Mouse (Mus musculus): ENCODE data around the gene Xirp2.
A peak's percentile ranks its signal among the peaks of the same experiment; 100 is the strongest.
"Not testable (repeated sequence)": the region's sequence is repeated elsewhere in the genome, so short reads cannot be mapped to it uniquely, and the experiment has no call there.

Gene Xirp2

DNA sequence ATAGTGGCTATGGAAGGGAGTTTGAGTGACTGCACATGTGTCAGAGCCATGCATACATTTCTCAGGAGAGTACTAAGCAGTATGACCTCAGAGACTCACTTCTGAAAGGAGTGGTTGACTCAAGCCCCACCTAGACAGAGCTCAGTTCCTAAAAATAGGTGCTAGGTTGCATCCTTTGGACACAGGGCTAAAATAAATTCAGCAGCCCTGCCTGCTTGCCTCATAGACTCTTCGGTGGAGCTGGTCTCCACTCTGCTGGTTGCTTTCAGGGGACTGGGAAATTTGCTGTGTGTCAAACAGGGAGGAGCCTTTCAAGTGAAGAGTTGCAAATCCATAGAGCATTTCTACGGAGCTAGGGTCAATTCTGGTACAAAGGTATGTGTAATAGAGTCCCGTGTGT, at the start of gene Xirp2:
Gene Xirp2 (plus strand): TSS at position 223 of the 400 bp plus-strand sequence.
- DNase-seq: no peak

DNA sequence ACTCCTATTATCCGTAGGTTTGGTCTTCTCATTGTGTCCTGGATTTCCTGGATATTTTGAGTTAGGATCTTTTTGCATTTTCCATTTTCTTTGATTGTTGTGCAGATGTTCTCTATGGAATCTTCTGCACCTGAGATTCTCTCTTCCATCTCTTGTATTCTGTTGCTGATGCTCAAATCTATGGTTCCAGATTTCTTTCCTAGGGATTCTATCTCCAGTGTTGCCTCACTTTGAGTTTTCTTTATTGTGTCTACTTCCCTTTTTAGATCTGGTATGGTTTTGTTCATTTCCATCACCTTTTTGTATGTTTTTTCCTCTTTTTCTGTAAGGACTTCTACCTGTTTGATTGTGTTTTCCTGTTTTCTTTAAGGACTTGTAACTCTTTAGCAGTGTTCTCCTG, 32.4 kb upstream of the Xirp2 start, which contains the start of gene Gm21830:
Gene Gm21830 (plus strand): TSS at position 301 of the 400 bp plus-strand sequence.
- not testable (repeated sequence) for DNase-seq

DNA sequence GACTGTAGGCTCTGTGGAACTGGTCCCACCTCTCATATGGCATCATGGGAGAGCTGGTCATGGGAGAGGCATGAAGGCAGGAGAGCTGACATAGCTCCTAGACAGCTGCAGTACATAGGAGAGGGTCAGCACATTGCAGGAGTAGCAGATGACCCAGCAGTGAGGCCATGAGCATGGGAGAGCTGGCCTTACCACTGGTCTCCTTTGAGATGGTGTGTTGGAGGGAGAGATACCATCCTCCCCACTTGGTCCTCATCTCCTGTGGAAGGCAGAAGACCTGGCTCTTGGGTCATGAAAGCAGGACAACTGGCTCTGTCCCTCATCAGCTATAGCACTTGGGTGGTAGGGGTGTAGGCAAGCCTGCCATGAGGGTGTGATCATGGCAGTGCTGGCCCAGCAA, 24.9 kb upstream of the Xirp2 start:
- no peak for DNase-seq

DNA sequence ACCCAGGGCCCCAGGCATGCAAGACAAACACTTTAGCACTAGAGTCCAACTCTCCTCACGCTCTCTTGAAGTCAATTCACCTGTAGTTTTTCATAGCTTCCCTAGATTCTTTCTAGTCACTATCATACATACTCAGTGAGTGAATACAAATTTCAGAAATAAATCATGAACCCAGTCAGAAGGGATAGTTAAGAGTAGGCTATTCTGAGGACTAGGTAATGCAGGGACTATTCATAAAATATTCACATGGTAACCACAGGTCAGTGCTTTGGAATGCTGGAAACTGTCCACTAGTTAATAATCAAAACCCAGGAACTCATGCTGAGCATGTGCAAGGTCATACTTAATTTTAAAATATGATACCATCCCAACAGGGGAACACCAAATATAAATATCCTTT, 23.0 kb upstream of the Xirp2 start:
- DNase-seq: no peak

DNA sequence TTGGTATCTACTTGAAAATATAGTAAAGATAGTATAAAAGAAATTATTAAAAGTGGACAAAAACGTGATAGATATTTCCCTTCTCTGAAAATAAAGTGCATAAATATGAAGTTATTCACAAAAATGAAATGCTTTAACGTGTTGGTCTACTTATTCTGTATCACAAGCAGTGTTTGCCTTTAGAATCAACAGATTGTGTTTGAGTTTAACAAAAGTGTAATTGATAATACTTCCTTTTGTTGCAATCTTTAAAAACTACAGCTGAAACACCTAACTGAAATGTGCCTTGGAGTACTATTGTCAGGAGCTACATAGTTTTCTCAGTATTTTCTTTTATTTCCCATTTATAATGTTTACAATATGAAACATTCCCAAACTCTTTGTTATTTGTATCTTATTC, 12.7 kb upstream of the Xirp2 start, which contains the start of gene Gm26727:
Gene Gm26727 (minus strand): TSS at position 101 of the 400 bp plus-strand sequence.
- DNase-seq: no peak

DNA sequence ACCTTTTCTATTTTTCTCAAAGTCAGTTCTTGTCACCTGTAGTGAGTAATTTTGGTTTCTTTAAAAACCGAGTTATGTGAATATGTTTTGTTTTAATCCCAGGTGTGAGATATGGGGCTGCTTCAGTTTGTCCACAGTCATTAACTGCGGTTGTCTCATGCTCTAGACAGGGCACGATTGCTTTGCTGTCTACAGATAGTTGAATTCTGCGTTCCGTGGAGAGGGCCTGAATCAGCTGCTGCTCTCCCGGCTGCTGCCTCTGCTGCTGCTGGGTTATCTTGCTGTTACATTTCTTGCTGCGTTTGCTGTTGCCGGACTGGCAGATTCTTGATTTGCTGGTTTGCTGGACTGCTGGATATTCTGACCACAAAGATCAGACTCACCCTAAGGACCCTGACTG, 7.5 kb upstream of the Xirp2 start:
- DNase-seq: no peak

DNA sequence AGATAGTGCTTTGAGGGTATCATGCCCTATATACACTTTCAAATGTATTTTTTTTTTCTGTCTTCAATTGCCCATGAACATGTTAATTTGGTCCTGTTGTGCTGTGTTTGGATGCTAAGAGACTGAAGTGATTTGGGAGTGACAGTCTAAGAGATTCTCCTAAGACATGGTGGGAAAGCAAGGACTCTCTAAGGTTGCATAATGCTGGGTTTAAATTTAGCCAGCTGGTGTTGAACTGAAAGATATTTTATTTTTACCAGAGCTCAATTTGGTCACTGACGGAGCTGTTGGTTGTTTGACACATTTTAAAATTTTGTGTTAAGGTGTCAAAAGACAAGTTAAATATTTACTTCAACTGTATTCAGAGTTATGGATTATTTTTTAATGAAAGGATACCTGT, 970 bp downstream of the Xirp2 start:
- no peak for DNase-seq

DNA sequence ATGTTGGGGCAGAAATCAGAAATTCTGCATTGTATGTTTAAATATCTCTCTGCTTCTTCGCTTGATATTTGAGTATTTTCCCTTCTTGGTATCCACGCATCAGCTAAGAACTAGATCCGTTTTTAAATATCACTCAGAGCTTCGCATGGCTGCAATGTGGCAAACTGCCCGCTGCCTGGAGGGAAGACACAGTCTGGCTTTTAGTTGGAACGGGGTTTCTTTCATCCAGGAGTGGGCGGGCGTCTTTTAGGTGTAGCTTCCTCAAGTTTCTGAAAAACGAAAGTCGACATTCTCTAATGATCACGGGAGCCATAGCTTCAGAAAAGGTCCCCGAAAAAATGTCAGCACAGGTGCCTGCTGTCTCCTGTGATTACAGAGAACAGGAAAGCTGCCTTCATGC, 1.4 kb downstream of the Xirp2 start:
- peak; percentile 17 to 26 for DNase-seq

DNA sequence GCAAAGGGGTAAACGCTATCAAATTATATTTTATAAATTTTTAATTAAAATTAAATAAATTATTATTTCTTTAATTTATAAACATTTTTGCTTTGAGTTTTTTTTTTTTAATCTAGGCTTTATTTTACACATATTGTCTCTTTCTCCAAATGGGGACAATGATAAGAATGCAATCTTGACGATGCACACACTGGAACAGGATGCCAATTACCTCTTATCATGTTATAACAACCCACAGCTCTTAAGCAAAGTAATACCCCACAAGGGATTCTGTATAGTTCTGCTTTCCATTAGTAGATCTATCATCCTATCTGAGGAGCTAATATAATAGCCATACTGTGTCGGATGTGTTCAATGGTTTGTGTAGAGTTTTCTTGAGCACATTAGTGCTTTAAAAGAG, 15.1 kb downstream of the Xirp2 start:
- DNase-seq: no peak

DNA sequence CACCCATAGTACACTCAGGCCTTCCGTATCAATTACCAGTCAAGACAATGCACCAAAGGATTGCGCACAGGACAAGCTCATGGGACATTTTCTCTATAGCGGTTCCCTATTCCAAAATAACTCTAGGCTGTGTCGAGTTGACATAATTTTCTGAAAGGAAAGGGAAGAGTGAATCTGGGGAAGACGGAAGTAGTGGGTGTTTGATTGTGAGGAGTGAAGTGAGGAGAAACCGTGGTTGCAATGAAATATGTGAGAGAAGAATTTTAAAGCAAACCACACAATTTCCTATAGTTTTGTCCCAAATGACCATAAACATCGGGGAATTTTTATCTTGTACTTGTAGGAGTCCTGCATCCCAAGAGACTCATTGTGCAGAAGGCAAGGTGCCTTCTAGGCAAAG, 21.2 kb downstream of the Xirp2 start:
- DNase-seq: no peak

DNA sequence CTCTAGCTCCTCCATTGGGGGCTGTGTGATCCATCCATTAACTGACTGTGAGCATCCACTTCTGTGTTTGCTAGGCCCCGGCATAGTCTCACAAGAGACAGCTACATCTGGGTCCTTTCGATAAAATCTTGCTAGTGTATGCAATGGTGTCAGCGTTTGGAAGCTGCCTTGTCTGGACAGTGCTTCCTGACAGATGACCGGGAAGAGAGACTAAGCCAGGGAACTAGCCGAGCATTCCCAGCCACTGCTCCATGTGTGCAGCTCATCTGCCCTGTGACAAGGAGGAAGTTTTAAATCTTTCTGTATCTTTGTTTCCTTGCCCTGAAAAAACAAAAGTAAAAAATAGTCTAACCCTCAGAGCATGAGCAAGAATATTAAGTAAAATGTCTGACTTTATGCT, 24.2 kb downstream of the Xirp2 start:
- DNase-seq: not testable (repeated sequence)

DNA sequence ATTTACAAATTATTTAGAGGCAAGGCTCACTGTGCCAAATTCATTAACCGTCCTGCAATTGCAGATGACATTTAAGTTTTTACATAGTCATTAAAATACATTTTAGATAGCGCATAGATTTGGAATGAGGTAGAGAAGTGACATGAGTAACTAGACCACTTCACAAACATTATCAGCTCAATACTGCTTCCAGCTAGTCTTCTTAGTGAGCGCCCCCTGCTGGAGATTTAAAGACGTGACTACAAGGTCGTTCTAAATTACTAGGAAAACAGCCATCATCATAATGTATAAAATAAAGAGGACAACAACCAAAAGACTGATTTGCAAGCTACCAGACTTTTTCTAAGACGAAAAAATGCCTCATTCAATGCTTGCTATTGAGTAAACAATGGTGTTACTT, 32.0 kb downstream of the Xirp2 start:
- peak; percentile 19 to 40 for DNase-seq

DNA sequence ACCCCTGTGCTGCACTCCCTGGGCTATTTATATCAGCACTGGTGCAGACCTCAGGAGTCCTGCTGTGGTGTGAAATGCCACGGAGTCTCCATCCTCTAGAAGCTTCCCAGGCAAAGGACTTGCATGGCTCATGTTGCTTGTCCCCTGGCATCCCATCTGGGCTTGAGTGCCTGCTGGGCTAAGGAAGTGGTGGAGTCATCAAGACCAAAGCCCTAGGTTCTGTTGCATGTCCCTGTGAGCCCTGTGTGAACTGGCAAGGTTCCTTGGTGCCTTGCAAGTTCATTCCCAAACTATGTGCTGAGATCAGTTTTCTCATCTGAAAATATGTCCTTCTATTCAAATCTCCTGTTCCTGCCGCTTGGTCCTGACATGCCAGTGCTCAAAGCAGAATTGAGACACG, 35.2 kb downstream of the Xirp2 start:
- DNase-seq: no peak

DNA sequence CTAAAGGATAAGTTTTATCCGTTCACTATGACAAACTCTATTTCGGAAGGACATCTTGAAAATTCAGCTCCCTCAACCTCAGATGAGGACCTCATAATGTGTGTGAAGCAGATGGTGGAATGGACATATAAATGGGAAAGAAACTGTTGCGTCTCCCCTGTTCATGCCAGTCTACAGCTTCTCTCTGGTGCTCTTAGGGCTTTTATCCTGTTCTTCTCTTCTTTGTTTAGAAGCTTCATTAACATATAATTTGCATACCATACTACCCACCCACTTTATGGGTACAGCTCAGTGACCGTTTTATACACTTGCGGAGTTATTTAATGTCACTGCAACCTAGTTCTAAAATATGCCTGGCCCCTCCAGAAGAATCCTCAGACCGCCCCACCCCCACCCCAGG, 40.9 kb downstream of the Xirp2 start:
- no peak for DNase-seq

DNA sequence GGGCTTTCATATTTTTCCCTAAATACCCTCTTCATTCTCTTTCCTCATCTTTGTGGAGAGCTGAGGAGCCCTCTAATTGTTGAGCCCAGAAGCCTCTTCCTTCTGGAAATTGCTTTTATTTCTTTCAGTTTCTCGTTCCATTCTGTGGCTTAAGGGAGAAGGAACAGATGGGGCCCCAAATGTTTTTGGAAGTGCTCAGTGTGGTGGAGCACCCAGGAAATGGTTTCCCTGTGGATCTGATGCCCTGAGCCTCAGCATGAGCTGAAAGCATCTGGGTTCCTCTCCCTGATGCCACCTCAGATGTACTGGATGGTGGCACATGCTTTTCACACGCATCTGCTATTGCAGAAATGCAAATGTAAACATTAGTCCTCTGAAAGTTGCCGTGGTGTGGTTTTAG, 41.4 kb downstream of the Xirp2 start:
- no peak for DNase-seq

DNA sequence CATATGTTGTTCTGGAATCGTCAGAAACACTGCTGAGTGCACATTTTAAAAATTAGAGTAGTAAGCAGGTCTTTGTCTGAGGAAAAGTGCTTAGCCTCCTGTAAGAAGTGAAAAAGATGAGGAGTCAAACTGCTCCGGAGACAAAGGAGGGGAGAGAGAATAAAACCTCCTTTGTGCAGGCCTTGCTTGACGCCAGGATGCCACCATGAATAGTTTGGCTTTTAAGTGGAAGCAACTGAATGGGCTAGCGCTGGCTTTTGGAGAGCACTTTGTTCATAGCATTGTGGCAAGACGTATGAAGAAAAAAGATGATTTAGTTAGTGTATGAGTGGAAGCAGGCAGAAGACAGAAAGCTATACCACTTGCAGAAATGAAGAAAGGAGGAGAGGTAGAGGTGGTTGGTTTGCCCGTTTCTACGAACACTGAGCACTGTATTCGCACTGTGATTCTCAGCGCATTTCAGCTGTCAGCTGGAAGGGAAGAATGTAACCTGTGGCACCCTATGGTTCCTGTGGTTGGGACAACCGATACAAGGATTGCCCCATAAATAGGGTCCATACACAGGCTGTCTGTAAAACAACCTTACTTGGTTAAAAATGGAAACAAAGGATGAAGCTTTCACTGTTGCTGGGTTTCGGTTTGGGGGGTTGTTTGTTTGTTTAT, 42.8 kb downstream of the Xirp2 start:
- DNase-seq: no peak

DNA sequence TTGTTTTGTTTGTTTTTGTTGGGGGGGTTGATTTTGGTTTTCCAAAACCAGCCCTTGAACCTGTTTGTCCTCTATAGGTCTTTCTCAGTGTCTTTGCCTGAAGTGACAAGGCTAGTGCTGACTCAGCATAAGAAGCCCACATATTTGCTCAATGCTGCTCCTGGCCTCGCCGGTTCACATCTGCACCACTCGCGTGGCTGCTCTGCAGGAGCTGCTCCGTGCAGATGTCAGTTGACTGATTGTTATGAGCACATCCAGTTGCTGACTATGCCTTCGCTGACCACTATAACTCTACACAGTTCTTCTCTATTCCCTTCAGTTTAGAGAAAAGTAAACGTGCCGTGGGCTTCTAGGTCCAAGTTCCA, 43.3 kb downstream of the Xirp2 start:
- no peak for DNase-seq

DNA sequence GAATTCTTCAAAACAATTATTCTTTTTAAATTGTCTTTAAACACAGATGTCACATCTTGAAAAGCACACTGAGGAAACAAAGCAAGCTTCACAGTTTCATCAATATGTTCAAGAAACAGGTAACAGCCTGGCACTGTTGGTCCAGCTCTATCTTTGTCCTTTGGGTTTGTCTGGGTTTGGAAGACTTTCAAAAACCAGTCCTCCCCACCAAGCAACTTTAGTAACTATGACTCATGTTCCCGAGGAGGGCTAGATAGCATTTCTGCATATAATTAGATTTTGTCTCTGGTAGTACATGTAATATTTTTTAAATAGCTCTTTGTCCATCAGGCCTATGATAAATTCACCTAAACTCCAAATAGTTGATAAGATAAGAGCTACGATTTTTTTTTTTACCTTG, 59.7 kb downstream of the Xirp2 start:
- no peak for DNase-seq

DNA sequence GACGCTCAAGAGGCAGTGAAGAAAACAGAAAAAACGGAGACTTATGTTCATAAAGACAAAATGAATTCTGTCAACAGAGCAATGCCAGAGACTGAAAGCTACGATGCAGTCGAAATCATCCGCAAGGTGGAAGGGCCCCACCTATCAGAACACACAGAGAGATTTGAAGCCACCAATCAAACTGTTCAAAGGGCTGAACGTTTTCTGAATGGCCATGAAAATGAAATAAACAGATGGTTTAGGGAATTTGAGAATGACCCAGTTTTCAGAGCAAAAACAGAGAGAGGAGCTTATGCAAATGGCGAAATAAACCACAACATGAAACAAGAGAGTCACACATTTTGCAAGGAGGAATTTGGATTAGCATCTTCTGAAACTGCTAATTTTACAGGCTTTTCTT, 70.6 kb downstream of the Xirp2 start:
- no peak for DNase-seq

DNA sequence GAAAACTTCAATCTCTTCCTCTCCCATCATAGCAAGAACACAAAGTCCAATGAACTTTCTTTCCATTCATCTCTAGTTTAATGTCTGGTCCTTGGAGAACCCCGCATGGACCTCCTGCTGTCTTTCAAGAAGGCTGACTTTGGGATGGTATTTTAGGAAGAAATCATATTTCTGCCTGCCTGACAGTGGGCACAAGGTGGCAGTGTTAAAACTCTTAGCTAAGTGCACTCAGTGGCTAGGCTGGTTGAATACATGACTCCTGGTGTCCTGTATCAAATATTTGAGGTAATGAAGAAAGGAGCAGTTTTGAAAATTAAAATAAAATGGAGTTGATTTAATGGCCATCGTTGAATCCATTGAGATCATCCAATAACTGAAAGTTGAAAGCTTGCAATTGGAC, 89.5 kb downstream of the Xirp2 start:
- no peak for DNase-seq

DNA sequence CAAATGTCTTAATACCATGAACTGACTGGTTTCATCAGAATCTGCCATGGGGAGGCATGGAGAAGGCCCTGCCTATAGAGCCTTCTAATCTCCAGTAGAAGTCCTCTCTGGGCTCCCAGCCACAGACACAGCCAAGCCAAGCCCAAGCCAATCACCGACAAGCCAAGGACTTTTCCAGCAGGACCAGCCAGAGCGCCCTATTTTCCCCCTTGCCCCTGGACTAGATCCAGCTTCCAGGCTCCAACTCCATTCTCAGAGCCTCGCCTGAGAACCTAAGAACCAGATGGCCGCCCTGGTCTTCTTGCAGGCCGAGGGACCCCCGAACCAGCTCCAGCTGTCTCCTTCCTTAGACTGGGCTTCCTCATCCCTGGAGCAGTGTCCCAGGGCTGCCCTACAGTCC, 93.6 kb downstream of the Xirp2 start:
- DNase-seq: no peak

DNA sequence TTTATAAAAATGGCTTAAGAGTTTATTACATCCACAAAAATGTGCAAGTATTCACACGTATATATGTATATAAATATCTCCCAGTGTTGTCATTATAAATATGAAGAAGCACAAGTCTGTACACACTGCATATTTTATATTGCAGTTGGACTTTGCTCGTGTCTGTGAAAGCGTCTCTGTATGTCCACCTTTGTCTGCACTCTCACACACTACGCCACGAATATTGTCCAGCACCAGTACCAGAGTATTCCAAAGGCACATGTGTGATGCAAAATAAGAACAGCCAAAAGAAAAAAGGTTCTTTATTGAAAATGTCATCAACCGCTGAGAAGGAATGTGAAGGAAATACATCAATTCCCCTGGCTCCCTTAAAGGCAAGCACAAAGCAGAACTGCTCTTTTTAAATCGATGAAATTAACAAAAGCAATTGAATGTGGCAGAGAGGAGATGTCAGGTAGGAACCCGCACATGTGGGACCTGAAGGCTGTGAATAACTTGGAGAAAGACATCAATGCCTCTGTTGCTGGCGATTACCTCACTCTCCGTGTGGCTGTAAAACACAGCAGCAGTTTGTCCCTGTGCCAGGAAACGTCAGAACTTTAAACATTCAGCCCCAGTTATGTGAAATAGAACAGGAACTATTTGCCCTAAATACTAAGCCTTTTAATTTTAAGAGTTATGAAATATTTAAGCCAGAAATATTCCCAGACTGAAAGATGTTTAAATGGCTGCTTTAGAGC, 96.3 kb downstream of the Xirp2 start:
- no peak for DNase-seq

DNA sequence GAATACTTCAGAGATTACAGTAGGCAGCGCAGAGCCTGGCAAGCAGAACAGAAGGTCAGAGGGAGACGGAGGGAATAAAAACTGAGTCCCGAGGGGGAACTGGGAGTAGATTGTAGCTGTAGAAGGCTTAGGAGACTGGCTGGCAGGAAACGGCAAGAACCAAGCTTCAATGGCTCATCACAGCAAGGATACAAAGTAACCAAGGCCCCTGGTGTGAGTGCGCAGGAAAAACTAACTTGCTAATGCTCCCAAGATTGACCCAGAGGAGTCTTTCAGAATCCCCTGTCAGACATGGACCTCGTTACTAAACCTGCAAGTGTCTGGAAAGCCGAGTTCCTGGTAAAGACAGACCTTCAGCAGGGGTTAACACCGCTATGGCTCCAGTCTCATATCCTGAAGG, 98.6 kb downstream of the Xirp2 start:
- DNase-seq: no peak

DNA sequence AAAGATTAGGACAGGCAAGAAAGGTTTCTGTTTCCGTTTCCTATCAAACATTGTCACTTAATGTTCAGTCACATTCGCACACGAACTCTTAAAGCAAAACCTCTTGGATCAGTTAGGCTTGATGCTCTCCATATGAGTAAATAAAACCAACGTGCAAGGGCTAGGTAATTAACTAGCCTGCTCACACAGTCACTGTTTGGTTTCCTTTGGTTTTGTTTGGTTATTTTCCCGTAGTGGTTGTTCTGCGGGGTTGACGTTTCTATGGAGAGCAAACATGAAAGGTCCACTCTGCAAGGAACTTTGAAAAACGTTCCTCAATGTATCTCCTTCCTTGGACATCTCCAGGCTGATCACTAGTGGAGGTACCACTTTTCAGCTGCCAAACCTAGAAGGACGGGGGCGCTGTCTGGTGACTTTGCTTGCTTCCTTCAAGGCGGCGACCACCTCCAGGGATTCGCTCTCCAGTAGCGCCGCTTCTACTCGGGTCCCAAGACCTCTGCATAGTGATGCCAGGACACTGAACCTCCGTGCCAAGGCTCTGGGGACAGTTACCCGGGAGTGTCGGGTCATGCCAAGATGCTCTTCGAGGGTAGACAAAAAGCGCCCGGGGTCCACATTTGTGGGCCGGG, 119.2 kb downstream of the Xirp2 start:
- DNase-seq: peak; percentile 69 to 77

Measured in cerebellum, postnatal 36 days (tissue).